Mouse (Mus musculus) brain, embryonic 14.5 days (tissue): ENCODE measurements at regions not wholly inside any gene's neighbourhood (a gene's known extent, or its start where the extent isn't known, plus 50 kb on each side); places are given as distances from the start of the nearest gene placed in this dataset.
A peak's percentile ranks its signal among the peaks of the same experiment; 100 is the strongest.

Source experiments
- DNase-seq: peaks from one replicate; pipeline ENCODE4 v3.0.0-alpha.2; 2011; ENCODE audit warnings: low read depth
- CTCF ChIP-seq: fragments of 200-500 bp; IDR thresholded peaks from 2 replicates; pipeline ENCODE4 v1.5.1; 2012; ENCODE audit warnings: inconsistent platforms, mild to moderate bottlenecking, moderate library complexity, borderline replicate concordance; ENCODE audit not compliant: insufficient read depth, insufficient read length; ENCODE audit errors: extremely low read depth
- POLR2A ChIP-seq: fragments of 200-500 bp; IDR thresholded peaks from 2 replicates; pipeline ENCODE4 v1.6.1; 2012; ENCODE audit warnings: mild to moderate bottlenecking, inconsistent platforms, borderline replicate concordance; ENCODE audit not compliant: poor library complexity, insufficient read depth, insufficient read length, severe bottlenecking; ENCODE audit errors: extremely low read depth

DNA sequence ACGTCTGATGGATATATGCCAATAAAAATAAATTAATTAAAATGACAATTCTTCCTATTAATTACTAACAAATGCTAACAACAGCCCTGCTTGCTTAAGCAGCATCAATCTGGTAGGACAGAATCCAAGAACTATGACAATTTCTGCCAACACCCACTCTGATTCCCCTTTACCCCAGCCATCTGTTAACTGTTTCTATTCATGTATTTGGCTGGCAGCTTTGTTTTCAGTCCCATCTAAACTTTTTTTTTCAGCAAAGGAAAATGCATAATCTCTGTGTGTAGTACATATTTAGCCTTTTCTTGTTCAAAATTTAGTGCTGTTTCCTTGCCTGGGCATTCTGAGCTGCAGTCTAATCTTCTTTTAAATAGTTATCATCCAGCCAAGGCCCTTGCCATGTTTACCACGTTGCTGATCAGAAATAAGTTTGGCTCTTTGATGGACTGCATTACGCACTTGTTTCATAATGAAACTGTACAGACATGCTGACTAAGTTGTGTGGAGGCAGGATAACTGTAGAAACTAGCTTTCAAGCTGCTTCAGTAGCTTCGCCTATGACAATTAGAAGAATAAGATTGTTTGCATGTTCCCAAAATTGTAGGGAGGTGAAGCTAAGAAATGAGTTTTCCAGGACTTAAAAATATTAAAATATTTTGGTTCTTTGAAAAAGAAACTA lies 67.6 kb downstream of the 4930550L24Rik start:
- TF ChIP-seq CTCF: no peak
- no peak for TF ChIP-seq POLR2A
- peak; percentile 67 for DNase-seq
